Mouse (Mus musculus) megakaryocyte, embryonic 14.5 days (primary cell): ENCODE results near the gene Syne4. TPM values are rescaled to one million over a fixed set of nuclear protein-coding genes. Genes with fewer than 3 reads are reported as not detected.
A peak's percentile ranks its signal among the peaks of the same experiment; 100 is the strongest.

Source experiments
- H3K27me3 ChIP-seq: replicated peaks from 2 replicates; pipeline ENCODE3; 2012; ENCODE audit warnings: inconsistent platforms
- H3K36me3 ChIP-seq: replicated peaks from 2 replicates; pipeline ENCODE3; 2012; ENCODE audit warnings: low read length, inconsistent platforms, mixed read lengths
- H3K4me1 ChIP-seq: 2 replicates; pipeline ENCODE4 v1.6.1; 2012; ENCODE audit warnings: inconsistent platforms
- H3K4me3 ChIP-seq: replicated peaks from 2 replicates; pipeline ENCODE3; 2012; ENCODE audit warnings: moderate library complexity, mild to moderate bottlenecking, inconsistent platforms
- H3K9me3 ChIP-seq: 2 replicates; pipeline ENCODE4 v1.6.1; 2012; ENCODE audit warnings: inconsistent platforms
- FLI1 ChIP-seq: IDR thresholded peaks from 2 replicates; pipeline ENCODE4 v1.6.1; 2012; ENCODE audit warnings: low read length, inconsistent platforms, mixed read lengths
- GATA1 ChIP-seq: IDR thresholded peaks from 3 replicates; pipeline ENCODE4 v1.6.1; 2012; ENCODE audit warnings: mixed read lengths, low read length, inconsistent platforms, borderline replicate concordance
- polyA plus RNA-seq: library from polyadenylated mRNA; stranded (reverse); fragments of >175 nt; gene quantifications from 2 replicates; pipeline ENCODE4 v1.2.3, GENCODE M21; 2012; ENCODE audit warnings: low replicate concordance; ENCODE audit not compliant: insufficient read depth

Syne4 gene
- polyA plus RNA-seq, 1 experiment = 2.6 TPM

DNA sequence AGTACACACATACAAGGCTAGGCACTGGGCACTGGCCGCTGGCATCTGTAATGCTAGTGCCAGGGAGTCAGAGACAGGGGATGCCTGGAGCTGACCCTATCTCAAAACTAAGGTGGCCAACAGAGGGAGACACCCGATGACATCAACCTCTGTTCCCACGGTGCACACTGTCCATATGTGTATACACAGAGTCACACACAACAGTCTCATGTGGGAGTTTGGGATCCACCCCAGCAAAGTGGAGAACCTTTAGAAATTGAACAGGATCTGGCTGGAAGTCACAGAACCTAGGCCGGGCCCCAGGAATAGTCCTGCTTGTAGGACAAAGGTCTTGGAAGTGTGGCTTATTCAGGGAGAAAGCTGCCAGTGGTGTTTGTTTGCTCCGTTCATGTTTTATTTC, 20.3 kb upstream of the Syne4 start:
- Histone ChIP-seq H3K27me3 (peaks cover 45% of the 10 kb centered on the region), H3K9me3 (no peaks in the 10 kb centered on the region), H3K4me1 (peaks cover 11% of the 10 kb centered on the region; the same call in 1 of the 2 replicates), H3K4me3 (no peak overlapping the region), H3K36me3 (no peaks in the 10 kb centered on the region)
- TF ChIP-seq FLI1 (no peak), GATA1 (no peak)

DNA sequence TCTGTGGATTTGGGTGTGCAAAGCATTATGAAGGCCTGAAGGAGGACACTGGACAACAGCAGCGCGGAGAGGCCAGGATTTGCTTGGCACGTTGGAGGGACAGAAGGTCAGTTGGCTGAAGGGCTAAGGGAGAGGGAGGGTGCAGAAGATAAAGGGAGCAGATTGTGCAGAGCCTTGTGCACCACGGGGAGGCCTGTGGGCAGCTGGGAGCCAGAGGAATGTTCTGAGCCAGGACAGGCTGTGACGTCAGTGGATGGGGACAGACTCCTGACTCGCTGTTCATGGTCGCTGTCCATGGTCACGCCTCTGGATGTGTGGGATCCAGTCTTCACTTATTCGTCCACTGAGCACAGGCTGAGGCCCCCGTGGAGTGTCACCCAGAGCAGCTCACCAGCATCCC, 19.5 kb upstream of the Syne4 start:
- Histone ChIP-seq H3K36me3 (no peaks in the 10 kb centered on the region), H3K27me3 (peaks cover 37% of the 10 kb centered on the region), H3K4me3 (no peak overlapping the region), H3K4me1 (peaks cover 14% of the 10 kb centered on the region; the same call in 1 of the 2 replicates), H3K9me3 (no peaks in the 10 kb centered on the region)
- TF ChIP-seq FLI1 = no peak
- no peak for TF ChIP-seq GATA1

DNA sequence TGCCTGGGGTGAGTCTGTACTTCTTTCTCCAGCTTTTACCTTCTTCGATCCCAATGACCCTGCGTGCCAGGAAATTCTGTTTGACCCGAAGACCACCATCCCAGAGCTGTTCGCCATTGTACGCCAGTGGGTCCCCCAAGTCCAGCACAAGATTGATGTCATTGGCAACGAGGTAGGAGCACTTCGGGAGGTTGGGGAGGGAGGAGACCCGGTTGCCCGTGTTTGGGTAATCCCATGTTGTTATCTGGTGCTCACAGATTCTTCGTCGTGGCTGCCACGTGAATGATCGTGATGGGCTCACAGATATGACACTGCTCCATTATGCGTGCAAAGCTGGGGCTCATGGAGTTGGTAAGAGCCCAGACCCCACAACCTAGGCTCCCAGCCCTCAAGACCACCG, 17.8 kb upstream of the Syne4 start:
- no peak for TF ChIP-seq FLI1
- TF ChIP-seq GATA1 = no peak
- no peaks in the 10 kb centered on the region for H3K36me3 ChIP-seq
- peaks cover 6% of the 10 kb centered on the region; the same call in 1 of the 2 replicates for H3K4me1 ChIP-seq
- H3K9me3 ChIP-seq = no peaks in the 10 kb centered on the region
- no peak overlapping the region for H3K4me3 ChIP-seq
- peaks cover 23% of the 10 kb centered on the region for H3K27me3 ChIP-seq

DNA sequence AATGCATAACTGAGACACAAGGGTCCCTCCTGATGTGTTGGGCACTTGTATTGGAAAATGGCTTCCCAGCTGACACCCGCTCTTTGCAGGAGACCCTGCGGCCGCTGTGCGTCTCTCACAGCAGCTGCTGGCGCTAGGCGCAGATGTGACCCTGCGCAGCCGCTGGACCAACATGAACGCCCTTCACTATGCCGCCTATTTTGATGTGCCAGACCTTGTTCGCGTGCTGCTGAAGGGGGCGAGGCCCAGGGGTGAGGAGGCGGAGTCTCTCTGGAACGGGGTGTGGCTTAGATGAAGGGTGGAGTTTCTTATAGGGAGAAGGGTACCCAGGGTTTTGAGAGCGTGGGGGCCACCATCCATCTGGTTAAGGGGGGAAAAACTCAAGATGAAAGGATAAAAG, 17.3 kb upstream of the Syne4 start:
- Histone ChIP-seq H3K27me3 (peaks cover 21% of the 10 kb centered on the region), H3K4me3 (no peak overlapping the region), H3K4me1 (peaks cover 6% of the 10 kb centered on the region; the same call in 1 of the 2 replicates), H3K9me3 (no peaks in the 10 kb centered on the region), H3K36me3 (no peaks in the 10 kb centered on the region)
- TF ChIP-seq FLI1 (no peak), GATA1 (no peak)

- H3K4me3 ChIP-seq = no peak overlapping the region
- peaks cover 6% of the 10 kb centered on the region; the same call in 1 of the 2 replicates for H3K4me1 ChIP-seq
- peaks cover 14% of the 10 kb centered on the region for H3K27me3 ChIP-seq
- no peaks in the 10 kb centered on the region for H3K9me3 ChIP-seq
- TF ChIP-seq GATA1 (no peak), FLI1 (no peak)
- H3K36me3 ChIP-seq = no peaks in the 10 kb centered on the region
Measured at GRCm38 (mm10) chr7:30300914-30301313, 13.7 kb upstream of the Syne4 start.

DNA sequence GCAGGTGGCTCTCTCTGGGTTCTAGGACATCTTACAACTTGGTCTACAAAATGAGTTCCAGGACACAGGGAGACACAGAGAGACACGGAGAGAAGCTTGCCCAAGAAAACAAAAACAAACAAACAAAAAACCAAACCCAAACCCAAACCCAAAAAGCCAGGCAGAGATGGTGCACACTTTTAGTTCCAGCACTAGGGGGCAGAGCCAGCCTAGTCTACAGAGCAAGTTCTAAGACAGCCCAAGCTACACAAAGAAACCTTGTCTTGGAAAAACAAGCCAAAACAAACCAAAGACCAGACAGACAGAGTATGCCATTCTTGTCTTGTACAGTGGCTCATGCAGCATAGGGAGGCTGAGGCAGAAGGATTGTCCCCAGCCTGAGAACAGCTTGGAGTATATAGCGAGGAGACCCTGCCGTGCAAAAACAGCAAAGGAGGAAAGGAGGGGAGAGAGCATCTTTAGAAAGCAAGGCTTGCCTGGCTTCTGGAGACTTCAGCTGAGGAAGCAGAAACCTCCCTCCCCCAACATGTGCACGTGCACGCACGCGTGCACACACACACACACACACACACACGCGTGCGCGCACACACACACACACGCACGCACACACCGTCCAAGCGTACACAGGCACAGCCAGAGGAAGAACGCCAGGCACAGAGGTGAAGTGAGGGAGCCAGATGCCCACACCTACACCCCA, 8.4 kb upstream of the Syne4 start:
- no peak for TF ChIP-seq FLI1
- no peak for TF ChIP-seq GATA1

GRCm38 (mm10) chr7:30308076-30309005, 6.3 kb upstream of the Syne4 start, which contains the start of gene Alkbh6:
Gene Alkbh6, plus strand, starts transcription at chr7:30308717.
- TF ChIP-seq FLI1 (no peak), GATA1 (no peak)
- H3K4me3 ChIP-seq = peak within 1 kb of the TSS; percentile 93
- H3K4me1 ChIP-seq = peaks cover 32% of the 10 kb centered on the region
- H3K9me3 ChIP-seq = no peaks in the 10 kb centered on the region
- H3K27me3 ChIP-seq = peaks cover 5% of the 10 kb centered on the region
- H3K36me3 ChIP-seq = peaks cover 34% of the 10 kb centered on the region

More for the DNA sequence above, 8.4 kb upstream of the Syne4 start:
- peak overlapping the region; percentile 4 for H3K4me3 ChIP-seq
- no peaks in the 10 kb centered on the region for H3K9me3 ChIP-seq
- peaks cover 32% of the 10 kb centered on the region for H3K4me1 ChIP-seq
- peaks cover 13% of the 10 kb centered on the region for H3K36me3 ChIP-seq
- H3K27me3 ChIP-seq = peaks cover 10% of the 10 kb centered on the region

DNA sequence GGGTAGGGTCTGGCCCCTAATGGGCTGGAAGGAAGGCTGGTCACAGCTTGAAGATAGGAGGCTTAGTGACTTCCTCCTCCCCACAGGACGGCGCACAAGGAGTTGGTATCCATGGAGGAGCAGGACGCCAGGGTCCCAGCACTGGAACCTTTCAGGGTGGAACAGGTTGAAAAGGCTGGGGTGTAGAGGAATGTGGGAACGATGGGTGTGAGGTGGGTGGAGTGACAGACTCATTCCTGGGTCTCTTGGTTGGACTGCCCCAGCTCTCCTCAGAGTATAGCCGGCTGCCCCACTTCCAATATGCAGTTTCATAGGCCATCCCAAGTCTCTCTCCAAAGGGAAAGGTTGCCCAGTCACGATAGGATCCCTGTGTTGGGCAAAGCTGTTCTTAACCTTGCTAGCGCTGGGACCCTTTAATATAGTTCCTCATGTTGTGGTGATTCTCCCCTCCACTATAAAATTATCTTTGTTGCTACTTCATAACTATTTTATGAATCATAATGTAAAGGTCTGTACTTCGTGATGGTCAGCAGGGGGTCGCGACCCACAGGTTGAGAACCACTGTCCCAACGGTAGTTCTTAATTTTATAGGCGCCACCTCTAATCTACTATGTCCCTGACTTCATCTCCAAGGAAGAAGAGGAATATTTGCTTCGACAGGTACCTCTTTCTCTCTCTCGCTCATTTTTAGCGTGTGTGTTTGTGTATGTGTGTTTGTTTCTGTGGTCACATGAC, 5.0 kb upstream of the Syne4 start:
- H3K9me3 ChIP-seq = no peaks in the 10 kb centered on the region
- peak overlapping the region; percentile 93 for H3K4me3 ChIP-seq
- peaks cover 34% of the 10 kb centered on the region for H3K4me1 ChIP-seq
- TF ChIP-seq GATA1 = no peak
- TF ChIP-seq FLI1 = no peak
- peaks cover 40% of the 10 kb centered on the region for H3K36me3 ChIP-seq
- H3K27me3 ChIP-seq = no peaks in the 10 kb centered on the region

DNA sequence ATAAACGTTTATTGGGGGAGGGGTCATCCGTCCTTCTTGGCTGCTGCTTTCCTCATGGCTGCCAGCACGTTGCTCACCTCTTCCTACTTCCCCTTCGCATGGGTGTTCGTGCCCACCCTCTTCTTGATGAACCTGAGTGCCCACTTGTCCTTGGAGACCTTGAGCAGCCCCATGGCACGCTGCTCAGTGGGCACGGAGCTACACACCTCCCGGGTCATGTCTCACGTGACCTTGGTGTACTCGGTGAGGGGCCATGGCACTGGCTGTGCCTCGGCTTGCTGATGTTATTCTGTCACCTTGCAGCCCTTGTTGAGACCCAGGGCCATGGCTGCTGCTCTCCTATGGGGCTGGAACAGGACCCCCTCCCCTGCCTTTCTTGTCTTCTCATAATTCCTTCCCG, 4.5 kb upstream of the Syne4 start:
- TF ChIP-seq FLI1 (no peak), GATA1 (no peak)
- peaks cover 40% of the 10 kb centered on the region for H3K36me3 ChIP-seq
- peaks cover 39% of the 10 kb centered on the region for H3K4me1 ChIP-seq
- no peaks in the 10 kb centered on the region for H3K27me3 ChIP-seq
- no peaks in the 10 kb centered on the region for H3K9me3 ChIP-seq
- H3K4me3 ChIP-seq = peak overlapping the region; percentile 46
